Mouse (Mus musculus): ENCODE data around the gene Gpr176.
A peak's percentile ranks its signal among the peaks of the same experiment; 100 is the strongest.

Gene Gpr176

DNA sequence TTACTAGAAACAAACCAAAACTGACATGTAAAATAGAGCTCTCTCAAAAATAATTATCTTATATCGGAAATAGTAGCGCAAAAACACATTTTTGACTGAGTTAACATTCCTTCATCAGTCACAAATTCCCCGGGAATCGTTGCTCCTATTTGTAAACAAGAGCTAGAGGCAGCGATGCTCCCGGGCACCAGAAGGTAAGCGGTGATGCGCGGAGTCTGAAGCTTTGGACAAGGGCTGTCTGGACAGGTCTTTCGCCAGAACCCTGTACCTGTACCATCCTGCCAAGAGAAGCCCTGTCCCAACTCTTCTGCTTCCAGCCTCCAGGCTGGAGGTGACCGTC lies 688 bp downstream of the Gpr176 start:
- DNase-seq = no peak

DNA sequence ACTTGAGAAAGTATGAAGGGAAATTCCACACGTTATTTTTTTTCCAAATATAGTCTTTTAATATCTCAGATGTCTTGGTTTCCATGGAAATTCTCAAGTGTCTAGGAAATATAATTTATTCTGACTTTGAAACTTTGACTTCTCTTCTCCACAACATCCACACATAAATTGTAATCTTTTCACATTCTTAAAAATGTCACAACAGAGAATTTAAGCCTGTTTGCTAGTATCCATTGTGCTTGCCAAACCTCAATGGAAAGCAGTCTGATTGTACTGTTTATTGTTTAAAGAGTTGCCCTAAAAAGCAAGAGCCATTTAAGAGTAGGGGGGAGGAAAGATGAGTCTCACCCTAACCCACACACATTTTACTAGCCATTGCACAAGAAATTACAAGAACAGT lies 1.4 kb downstream of the Gpr176 start:
- no peak for DNase-seq

DNA sequence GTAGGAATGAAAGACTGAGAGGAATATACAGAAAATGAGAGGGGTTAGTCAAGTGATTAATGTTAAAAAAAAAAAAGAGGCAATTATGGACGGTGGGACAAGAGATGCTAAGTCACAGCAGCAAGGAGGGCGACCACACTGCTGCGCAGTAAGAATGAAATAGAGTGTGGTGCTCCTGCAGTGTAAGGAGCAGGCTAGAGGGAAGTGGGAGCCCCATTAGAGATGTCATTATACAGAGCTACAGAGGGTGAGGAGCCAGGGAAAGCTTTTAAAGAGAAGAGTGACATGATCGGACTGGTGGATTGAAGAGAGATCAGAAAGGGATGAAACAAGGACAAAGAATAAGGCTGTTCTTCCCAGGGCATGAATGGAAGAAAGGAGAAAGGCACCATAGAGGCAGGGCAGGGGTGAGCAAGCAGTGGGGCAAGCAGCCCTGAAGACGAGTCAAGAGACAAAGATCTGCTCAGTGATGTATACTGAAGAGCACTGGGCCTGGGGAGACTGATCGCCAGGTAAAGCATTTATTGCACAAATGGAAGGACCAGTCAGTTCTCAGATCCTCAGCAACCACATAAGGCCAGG lies 18.0 kb downstream of the Gpr176 start:
- DNase-seq = no peak

DNA sequence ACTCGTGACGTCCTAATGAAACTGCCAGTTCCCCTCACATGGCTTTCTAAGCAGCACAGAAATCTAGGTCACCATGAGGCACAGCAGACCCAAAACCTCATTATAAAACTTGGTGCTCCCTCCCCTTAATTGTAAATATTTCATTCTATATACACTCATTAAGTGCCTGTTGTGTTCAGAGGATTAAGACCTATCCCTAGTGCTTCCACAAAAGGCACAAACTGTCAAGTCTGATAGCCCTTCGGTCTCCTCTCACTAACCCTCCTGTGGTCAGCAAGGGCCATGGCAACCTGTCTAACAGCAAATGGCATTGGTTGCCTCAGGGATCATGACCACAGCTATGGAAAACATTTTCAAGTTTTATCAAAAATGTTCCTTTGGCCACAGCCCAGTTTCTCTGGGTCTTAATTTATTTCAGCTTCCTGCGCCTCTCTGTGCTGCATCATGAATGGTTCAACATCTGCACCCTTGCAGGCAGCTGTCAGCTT lies 19.3 kb downstream of the Gpr176 start:
- DNase-seq = no peak

DNA sequence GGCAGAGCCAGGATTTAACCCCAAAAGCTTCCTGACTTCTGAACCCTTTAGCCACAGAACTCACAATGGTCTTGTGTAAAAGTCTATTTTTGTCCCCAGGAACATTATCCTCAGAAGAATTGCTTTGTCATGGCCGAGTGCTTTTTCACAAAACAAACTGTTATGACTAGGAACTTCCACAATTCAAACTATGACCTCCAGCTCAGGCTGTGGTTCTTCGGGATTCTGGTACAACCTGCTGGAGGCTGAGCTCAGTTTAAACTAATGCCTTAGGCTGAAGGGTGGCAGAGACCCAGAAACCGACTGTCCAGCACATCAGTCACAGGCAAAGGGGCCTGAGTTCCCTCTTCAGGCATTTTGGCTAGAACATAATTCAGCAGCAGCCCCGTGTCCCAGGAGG lies 19.7 kb downstream of the Gpr176 start:
- no peak for DNase-seq

DNA sequence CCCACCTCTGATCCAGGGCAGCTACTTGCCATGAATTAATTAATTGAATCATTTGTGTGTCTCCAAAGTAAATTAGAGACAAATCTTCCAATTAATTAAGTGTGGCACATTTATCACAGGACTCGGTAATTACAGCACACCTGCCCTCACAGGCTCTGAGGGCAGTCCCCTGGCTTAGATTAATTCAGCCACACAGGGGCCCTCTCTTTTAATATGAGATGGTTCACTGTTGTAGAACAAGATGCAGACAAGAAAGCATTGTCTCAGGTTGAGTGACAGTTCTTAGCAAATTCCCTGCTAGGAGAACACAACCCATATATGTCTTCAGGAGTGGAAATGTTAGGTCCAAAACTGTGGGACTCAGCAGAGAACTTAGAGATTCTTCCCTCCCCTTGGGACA lies 27.7 kb downstream of the Gpr176 start:
- no peak for DNase-seq

DNA sequence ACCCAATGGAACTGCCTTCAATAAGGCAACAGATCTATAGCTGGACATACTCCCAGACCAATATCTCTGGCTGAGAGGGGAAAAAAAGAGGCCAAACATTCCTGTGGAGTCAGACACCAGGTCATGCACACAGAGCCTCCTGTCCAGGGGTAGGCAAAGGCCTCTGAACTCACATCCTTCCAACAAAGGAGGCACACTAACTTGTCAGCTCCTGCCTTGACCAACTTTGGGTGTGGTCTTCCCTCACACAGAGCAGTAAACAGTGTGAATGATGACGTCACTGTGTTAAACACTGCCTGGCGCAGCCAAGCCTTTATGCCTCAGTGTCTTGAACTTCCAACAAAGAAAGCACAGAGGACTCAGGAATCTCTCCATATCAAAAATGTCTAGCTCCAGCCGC lies 29.3 kb downstream of the Gpr176 start:
- DNase-seq = no peak

DNA sequence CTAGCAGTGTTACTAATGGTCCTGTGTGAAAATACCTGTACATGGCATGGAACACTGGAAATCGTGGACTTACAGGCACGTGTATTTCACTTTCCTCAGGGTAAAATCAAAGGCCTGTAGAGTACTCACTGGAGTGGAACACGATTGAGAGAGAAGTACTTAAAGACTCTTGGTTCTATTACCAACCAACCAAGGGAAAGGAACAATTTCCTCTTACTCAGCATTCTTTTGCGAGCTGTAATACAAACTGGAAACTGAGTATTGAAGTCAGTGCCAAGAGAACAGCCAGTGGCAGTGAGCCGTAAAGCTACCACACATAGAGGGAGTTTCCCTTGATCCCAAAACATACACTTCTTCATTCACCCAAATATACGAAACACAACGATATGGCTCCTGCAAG lies 31.9 kb downstream of the Gpr176 start:
- DNase-seq = no peak

DNA sequence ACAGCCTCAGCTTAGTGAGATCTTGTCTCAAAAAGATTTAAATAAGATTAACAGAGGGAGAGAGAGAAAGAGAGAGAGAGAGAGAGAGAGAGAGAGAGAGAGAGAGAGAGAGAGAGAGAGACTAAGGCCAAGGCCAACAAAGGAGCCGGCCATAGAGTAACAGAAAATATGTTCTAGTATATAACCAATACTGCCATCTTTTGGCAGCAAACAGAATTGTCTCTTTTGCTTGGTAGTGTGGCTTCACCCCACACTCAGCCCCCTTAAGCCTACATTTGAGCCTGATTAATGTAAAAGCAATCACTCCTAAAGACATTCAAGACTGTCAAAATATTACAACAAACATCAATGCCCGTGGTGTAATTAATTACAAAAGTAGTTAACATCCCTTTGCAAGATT lies 37.1 kb downstream of the Gpr176 start:
- no peak for DNase-seq

DNA sequence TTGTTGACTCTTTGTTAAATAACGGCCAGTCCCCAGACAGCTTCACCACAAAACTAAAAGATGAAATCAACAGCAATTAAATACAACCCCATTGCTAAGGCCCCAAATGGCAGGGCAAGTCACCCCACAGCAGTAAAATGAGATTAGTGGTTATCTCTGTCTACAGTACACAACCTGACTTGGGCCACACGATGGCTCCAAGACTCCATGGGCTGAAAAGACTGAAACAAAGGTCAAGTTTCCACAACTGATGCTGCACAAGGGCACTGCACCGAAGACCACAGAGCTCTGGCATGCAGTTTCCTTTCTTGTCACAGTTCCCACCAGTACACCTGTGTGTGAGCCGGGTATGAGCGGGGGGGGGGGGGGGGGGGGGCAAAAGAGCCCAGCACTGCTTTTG lies 50.6 kb downstream of the Gpr176 start:
- DNase-seq = no peak

DNA sequence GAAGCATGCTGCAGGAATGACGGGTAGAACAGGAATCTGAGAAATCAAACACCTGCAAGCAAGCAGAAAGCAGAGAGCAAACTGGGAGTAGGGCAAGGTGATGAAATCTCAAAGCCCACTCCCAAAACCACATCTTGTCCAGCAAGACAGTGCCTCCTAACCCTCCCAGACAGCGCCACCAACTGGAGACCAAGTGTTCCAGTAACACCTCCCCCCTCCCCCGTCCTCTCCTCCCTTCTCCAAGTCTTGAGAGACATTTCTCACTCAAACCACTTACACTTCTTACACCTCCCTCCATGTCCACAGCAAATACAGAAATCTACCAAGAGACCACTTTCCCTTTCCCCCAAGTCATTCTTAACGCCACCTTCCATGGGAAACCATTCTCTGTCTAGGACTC lies 51.4 kb downstream of the Gpr176 start:
- no peak for DNase-seq

DNA sequence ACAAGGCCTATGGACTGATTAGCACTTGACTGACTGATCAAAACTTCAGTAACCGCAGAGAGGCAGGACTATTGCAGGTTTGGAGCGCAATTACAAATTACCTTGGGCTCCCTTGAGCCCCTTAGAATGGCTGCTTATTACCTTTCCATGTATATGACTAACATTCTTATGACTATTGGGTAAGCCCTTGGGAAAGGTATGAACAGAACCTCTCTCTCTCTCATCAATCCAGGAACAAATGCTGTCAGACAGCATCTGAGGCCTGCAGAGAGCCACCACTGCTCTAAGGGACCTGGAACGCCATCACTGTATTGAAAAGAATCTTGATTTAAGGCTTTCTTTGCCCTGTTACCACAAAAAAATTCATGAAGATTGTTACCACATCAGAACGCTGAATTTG lies 52.1 kb downstream of the Gpr176 start:
- no peak for DNase-seq

DNA sequence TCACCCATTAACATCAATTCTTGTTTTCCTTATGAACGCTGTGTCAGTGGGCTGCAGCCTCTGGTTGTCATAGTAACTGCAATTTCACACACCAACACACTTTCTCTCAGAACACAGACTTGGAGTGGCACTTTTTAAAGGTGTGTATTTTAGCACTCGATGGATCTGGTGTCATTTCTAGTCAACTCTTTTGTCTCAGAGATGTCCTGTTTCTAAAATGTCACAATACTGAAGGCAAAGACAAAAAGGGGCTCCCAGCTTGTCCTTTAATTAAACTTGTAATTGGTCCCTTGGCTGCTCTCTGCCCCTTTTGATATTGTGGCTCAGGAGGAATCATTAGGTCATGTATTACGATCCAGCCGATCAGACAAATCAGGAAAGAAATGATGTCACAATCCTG lies 52.7 kb downstream of the Gpr176 start:
- no peak for DNase-seq

DNA sequence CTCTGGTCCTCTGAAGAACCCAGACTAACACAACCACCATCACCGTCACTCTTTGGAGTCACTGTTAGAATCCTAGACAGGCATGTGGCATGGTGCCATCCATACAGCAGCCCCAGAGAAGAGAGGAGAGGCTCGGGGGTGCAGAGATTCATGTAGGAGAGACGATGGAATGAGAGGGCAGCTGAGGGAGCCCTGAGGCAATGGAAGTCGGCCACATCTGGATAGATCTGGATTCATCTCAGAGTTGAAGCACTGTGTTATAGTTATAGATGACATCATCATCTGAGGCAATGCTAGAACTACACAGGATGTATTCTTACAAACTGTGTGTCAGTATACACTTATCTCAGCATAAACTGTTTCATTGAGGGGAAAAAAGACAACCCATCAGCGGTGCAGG lies 54.0 kb downstream of the Gpr176 start:
- DNase-seq = no peak

DNA sequence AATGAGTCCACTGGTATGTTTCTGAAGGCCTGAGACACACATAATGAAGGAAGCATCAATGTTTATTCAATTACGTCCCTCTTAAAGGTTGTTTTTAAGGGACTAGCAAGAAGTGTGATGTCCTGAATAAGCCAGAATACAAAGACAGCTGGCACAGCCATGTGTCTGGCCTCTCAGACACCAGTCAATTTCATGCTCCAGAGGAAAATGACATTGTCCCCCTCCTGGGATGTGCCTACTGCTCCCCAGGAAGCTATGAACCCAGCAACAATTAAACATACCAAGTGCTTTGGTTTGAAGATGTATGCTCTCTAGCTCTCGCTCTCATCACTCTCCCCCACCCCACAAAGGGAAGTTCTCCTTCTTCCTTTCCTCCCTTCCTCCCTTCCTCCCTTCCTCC lies 56.3 kb downstream of the Gpr176 start:
- DNase-seq = no peak

DNA sequence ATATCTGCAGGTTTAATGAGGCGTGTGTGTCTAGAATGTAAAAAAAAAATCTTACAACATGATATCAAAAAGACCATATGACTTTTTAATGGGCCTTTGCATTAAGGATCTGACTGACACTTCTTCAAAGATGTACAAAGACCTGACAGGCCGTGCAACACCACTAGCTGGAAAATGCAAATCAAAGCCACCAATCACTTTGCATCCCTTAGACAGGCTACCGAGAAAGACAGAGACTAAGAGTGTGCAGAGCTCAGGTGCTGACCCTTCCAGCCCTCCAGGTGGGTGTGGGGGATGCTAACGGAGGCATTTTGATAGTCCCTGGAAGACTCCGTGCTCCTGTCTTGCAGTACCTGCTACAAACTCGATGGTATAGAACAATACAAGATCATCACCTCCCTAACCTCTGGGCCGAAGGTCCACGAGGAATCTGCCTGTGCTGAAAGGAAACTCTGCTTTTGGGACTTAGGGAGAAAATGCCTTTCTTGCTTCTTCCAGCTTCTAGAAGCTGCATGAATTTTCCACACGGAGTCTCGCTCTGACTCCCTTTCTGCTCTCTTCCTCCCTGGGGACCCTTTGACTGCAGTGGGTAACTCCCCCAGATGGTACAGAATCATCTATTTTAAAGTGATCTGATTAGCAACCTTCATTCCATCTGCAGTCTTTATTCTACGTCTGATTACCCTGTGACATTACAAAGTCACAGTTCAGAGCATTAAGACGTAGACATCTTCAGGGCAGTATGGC lies 57.4 kb downstream of the Gpr176 start:
- no peak for DNase-seq

DNA sequence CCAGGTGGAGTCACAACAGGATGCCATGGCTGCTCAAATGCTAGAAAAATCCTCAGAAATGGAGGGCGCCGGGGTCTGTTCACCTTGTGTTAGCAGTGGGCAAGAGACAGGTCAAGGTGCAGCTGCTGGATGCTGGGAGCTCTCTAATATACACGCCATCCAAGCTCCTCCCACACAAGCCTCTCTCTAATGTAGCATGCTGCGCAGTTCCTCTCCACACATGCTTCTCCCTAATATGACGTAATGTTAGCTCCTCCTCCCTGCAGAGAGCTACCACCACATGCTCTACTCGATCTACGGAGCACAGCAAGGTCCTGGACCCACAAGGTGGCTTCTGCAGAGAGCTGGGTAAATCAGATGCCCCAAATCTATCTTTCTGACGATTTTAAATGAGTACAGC lies 65.7 kb downstream of the Gpr176 start:
- DNase-seq = peak; percentile 20

DNA sequence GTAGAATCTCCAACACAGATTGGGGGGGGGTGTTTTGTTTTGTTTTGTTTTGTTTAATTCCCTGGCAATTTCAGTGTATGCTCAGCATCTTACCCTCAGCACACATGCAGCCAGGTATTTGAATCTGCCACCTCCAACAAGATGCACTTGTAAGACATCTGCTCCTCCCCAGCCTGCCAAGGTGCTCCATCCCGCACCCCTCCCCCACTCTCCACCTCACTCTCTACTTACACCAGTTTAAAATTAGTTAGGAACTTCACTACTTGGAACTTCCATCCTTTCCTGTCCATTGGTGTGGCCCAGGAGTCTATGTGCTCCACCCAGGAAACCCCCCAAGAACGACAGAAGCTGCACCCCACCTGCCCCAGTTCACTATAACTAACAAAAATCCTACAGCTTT lies 66.3 kb downstream of the Gpr176 start:
- DNase-seq = no peak

DNA sequence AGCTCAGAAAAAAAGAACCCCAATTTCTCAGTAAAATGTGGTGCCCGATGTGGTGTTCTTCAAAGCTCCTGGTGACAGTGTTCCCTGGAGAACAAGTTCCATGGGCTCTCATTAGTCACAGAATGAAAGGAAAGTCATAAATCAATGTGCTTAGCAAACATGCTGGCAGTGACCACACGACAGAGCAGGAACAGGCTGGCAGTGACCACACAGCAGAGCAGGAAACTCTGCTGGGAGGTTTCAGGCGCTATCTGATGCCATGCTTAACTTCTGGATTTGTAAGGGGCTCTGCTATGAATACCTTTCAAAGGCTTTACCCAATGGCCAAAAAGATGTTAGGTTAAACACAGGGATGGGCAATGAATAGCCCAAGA lies 66.7 kb downstream of the Gpr176 start:
- no peak for DNase-seq

DNA sequence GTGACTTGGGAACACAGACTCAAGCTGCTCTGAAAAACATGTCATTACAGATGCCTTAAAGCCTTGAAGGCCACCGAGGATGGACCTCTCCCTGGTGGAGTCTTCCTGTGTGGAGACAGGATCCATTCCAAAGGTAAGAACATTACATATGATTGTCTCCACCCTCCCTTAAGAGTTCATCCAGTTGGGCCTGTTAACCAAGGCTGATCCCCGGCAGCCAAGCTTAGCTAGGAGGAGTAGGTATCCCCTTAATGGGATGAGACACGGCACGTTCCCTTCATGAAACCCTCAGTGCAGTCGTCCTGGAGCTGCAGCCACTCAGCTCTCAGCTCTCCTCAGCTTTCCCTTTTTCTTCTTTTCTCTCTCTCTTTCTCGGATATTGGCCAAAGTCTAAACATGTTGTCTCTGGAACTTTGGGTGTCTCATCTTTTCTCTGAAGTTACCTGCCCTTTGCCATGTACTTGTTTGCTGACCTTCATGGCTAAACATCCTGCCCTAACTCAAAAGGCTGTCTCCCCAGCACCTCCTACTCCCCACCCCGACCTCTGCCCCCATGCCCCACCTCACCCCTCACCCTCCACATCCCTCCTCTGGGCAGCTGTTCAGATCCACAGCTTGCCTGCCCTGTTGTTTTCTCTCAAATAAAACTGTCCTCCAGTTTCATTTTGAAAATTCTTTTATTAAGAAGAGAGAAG lies 67.2 kb downstream of the Gpr176 start:
- peak; percentile 36 for DNase-seq

DNA sequence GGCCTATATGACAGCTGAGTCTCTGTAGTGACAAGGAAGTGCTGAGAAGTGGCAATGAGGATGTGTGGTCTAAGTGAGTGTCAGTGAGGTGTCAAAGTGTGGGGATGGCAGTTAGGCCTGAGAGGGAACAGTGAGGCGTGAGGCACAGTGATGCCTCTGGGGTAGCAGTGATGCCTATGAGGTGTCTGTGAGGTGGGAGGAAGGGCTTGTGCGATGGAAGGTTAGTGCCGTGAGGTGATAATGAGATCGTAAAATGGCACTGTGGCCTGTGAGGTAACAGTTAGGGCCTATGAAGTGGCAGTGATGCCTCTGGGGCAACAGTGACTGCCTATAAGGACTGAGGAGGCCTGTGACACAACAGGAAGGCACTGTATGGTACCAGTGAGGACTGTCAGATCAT lies 69.8 kb downstream of the Gpr176 start:
- no peak for DNase-seq

DNA sequence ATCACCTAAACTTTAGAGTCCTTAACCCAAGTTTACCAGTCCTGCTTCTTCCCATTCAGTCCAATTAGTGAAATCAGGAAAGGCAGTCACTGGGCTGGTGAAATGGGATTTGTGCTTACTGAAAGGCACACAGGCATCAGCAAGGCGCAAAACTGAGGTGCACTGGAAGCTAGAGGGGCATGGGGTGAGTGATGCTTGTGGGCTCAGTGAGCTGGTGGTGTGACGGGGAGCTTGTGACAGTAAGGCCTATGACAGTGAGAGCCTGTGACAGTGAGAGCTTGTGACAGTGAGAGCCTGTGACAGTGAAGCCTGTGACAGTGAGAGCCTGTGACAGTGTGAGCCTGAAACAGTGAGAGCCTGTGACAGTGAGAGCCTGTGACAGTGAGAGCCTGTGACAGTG lies 71.6 kb downstream of the Gpr176 start:
- no peak for DNase-seq

DNA sequence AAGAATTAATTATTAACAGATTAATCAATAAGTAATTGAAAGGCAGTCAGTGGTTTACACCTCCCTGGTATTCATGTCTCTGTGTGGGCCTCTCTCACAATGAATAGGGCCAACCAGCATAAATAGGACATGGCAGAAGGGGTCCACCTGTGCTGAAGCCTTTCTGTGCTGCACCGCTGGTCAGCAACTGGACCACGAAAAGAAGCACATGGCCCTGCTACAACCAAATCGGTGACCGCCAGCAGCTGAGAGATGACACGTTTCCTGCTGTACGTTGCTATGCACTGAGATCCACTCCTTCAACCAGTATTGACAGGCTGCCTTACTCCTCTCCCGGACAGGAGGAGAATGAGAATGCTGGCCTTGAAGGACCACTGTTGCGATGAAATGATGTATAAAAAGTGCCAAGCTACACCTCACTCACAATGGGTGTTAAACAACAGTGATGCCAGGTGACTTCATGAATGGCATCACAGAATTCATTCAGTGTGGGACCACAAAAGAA lies 72.1 kb downstream of the Gpr176 start:
- DNase-seq = no peak

DNA sequence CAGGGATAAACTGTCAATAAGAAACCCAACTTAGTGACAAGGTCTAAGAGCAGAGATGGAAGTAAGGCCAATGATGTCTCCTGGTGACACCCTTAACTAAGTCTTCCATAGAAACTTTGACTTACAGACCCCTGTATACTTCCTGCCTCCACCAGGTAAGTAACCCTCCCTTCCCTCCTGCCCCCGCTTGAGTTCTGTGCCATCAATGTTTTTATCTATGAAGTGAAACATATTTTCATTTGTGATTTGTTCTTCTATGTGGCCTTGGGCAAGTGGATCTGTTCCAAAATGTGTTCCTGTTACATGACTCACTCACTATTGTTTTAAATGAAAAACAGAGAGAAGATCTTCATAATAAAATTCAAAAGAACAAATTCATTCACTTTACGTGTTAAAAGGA lies 73.2 kb downstream of the Gpr176 start:
- no peak for DNase-seq
